Mouse (Mus musculus) embryonic facial prominence, embryonic 11.5 days (tissue): ENCODE data around the gene Abca9. TPM values are rescaled to one million over a fixed set of nuclear protein-coding genes. Genes with fewer than 3 reads are reported as not detected.

Source experiments
- ATAC-seq: fragments of 200-750 bp; cut with Nextera tagmentation; replicated peaks from 2 replicates; pipeline ENCODE4 v1.8.0; 2017; ENCODE audit warnings: low read depth; ENCODE audit not compliant: insufficient number of reproducible peaks, low FRiP score, low TSS enrichment
- DNase-seq: peaks from one replicate; pipeline ENCODE4 v3.0.0-alpha.2; 2015; ENCODE audit warnings: low spot score
- H3K27ac ChIP-seq: fragments of 300-500 bp; sonication (generic); replicated peaks from 2 replicates; pipeline ENCODE4 v1.5.1; 2014; ENCODE audit warnings: mild to moderate bottlenecking, low read depth, low read length, control low read depth
- H3K27me3 ChIP-seq: fragments of 300-500 bp; sonication (generic); 2 replicates; pipeline ENCODE4 v1.6.1; 2014; ENCODE audit warnings: mild to moderate bottlenecking, low read length, moderate library complexity, mixed read lengths; ENCODE audit not compliant: control insufficient read depth, insufficient read depth
- H3K36me3 ChIP-seq: fragments of 300-500 bp; sonication (generic); replicated peaks from 2 replicates; pipeline ENCODE4 v1.6.1; 2014; ENCODE audit warnings: low read depth, mild to moderate bottlenecking, low read length, moderate library complexity, mixed read lengths; ENCODE audit not compliant: control insufficient read depth, insufficient read depth
- H3K4me1 ChIP-seq: fragments of 300-500 bp; sonication (generic); 2 replicates; pipeline ENCODE4 v1.6.1; 2014; ENCODE audit warnings: low read length, mixed read lengths; ENCODE audit not compliant: control insufficient read depth, insufficient read depth
- H3K4me2 ChIP-seq: fragments of 300-500 bp; sonication (generic); 2 replicates; pipeline ENCODE4 v1.6.1; 2014; ENCODE audit warnings: low read depth, mild to moderate bottlenecking, control low read depth, low read length, moderate library complexity
- H3K4me3 ChIP-seq: fragments of 300-500 bp; sonication (generic); 2 replicates; pipeline ENCODE4 v1.5.1; 2014; ENCODE audit warnings: low read depth, low read length, control low read depth
- H3K9ac ChIP-seq: fragments of 300-500 bp; sonication (generic); replicated peaks from 2 replicates; pipeline ENCODE4 v1.6.1; 2014; ENCODE audit warnings: mild to moderate bottlenecking, control low read depth, low read length
- H3K9me3 ChIP-seq: fragments of 300-500 bp; sonication (generic); replicated peaks from 2 replicates; pipeline ENCODE4 v1.6.1; 2016; ENCODE audit warnings: mild to moderate bottlenecking, low read length, inconsistent platforms, mixed read lengths; ENCODE audit not compliant: control insufficient read depth
- WGBS: fragments of 180-500 bp; shearing (Covaris S2); extraction: QIAGEN DNeasy Blood & Tissue Kit; methylation state at CpG from one replicate; pipeline ENCODE4 v1.1.7; 2014; 5-methylcytosine and 5-hydroxymethylcytosine counted together
- polyA plus RNA-seq: library from polyadenylated mRNA; unstranded; fragments of >200 nt; fragmentation: Nextera tagmentation; extraction: Ambion mirVana; gene quantifications from 2 replicates; pipeline ENCODE4 v1.2.1, GENCODE M21; 2014

The Abca9 gene
- polyA plus RNA-seq, 1 experiment from 2014 or later = 2.6 TPM

DNA sequence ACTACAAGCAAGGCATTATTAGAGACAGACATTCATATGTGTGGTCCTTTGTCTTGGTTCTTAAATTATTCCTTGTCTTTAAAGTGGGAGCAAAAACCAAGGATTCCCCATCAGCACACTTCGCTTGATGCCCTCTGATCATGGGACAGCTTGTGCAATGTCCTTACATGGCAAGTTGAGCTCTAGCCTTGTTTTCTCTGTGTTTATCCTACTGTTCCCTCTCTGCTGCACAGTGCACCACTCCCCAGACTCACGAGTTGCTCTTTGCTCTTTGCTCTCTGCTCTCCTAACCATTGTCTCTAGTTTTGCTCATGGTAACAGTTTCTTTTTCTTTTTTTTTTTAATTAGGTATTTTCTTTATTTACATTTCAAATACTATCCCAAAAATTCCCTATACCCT, 107.9 kb downstream of the Abca9 start:
- no peaks in the 10 kb centered on the region for H3K9me3 ChIP-seq
- no peak overlapping the region for H3K9ac ChIP-seq
- DNase-seq (no peak), ATAC-seq (no peak)
- H3K27me3 ChIP-seq = no peaks in the 10 kb centered on the region
- no peaks in the 10 kb centered on the region for H3K4me1 ChIP-seq
- H3K27ac ChIP-seq = no peak overlapping the region
- no peak overlapping the region for H3K4me2 ChIP-seq
- no peak overlapping the region for H3K4me3 ChIP-seq
- WGBS = 76% methylated on average over 2 of the region's 2 CpGs
- H3K36me3 ChIP-seq = no peaks in the 10 kb centered on the region

DNA sequence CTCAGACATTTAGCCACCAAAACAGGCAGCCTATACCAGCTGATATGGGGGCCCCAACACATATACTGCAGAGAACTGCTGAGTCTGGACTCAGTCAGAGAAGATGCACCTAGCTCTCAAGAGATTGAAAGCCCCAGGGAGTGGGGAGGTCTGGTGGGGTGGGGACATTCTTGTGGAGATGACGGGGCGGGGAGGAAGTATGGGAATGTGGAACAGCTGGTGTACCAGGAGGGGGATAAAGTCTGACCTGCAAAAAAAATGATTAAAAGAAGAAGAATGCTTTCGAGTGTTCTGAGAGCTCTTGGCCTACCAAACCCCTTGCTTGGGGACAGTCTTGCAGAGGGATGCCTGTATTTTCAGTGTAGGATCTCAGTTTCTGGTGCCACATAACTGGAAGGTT, 114.3 kb downstream of the Abca9 start:
- ATAC-seq = no peak
- 77% methylated on average over 3 of the region's 3 CpGs for WGBS

More for the DNA sequence above, 114.3 kb downstream of the Abca9 start:
- no peaks in the 10 kb centered on the region for H3K4me1 ChIP-seq
- no peaks in the 10 kb centered on the region for H3K36me3 ChIP-seq
- no peak overlapping the region for H3K27ac ChIP-seq
- no peak overlapping the region for H3K4me3 ChIP-seq
- no peak for DNase-seq
- no peak overlapping the region for H3K9ac ChIP-seq
- no peaks in the 10 kb centered on the region for H3K9me3 ChIP-seq
- H3K4me2 ChIP-seq = no peak overlapping the region
- H3K27me3 ChIP-seq = no peaks in the 10 kb centered on the region

Other genes with a start within 250 kb of the Abca9 start
- gene Abca8b, start 172.4 kb downstream of the Abca9 start, polyA plus RNA-seq = 0.72 and 0.74 TPM in 2 replicates
- not detected in 2 replicates for gene Abca8a, start 72.2 kb downstream of the Abca9 start, polyA plus RNA-seq
- gene Abca6, start 83.6 kb upstream of the Abca9 start, polyA plus RNA-seq = 0.24 and 0.25 TPM in 2 replicates
- gene Abca5, start 169.5 kb upstream of the Abca9 start, polyA plus RNA-seq = 4.7 and 4.8 TPM in 2 replicates
- gene Map2k6, start 230.9 kb upstream of the Abca9 start, polyA plus RNA-seq = 54.0 and 54.3 TPM in 2 replicates